12 mouse cellular contexts compared by ENCODE assay signal in the genomic region with DNA sequence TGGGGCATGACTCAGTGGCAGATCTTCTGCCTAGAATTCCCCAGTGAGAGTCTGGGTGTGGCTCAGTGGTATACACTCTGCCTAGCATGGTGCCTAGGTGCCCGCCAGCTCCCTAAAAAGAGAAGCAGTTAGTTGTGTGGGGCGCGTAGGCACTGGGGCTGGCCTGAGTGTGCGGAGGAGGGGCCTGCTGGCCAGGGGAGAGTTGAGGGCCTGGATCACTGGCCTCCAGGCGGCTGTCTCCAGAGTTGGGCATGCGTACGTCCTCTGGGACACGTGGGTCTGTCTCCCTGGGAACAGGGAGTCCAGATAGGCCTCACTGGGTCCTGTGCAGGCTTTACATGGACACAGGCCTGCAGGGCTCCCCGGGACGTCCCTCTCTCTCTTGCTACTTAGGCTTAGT. TPM values are rescaled to one million over a fixed set of nuclear protein-coding genes. Genes with fewer than 3 reads are reported as not detected.
DNase-seq lines count a peak whose midpoint lies in the region; ATAC-seq and TF ChIP-seq lines count a peak whose summit lies in the region.
"Had no signal": no experiment of that assay in that cellular context is flagged by ENCODE, and none has a peak within 500 bp of the region (broad histone marks: within the 10 kb centered on the region; RNA-seq: fewer than 3 reads in every experiment).

No protein-coding gene starts in this region.

- H3K4me2 ChIP-seq in lung, postnatal 0 days (replicated peaks; ENCODE audit: low read depth, low read length), result no peak overlapping the region
- no peak overlapping the region for H3K4me2 ChIP-seq in stomach, postnatal 0 days (replicated peaks; ENCODE audit: low read depth)

- no peaks in the 10 kb centered on the region for H3K27me3 ChIP-seq in lung, postnatal 0 days (replicated peaks; ENCODE audit: insufficient read depth, low read length)
- no peaks in the 10 kb centered on the region for H3K27me3 ChIP-seq in heart, embryonic 10.5 days (ENCODE audit: insufficient read depth, poor library complexity, severe bottlenecking)
- H3K27me3 ChIP-seq in stomach, postnatal 0 days (ENCODE audit: control insufficient read depth, insufficient read depth, low read length), result no peaks in the 10 kb centered on the region
- no peaks in the 10 kb centered on the region for H3K27me3 ChIP-seq in forebrain, embryonic 10.5 days (ENCODE audit: poor library complexity, severe bottlenecking)

- peak; percentile 49 for ATAC-seq in lung, postnatal 0 days
- no peak for ATAC-seq in stomach, postnatal 0 days (ENCODE audit: low FRiP score, low TSS enrichment)

- H3K27ac ChIP-seq in lung, postnatal 0 days (ENCODE audit: low read length), result peak overlapping the region; percentile 76; the same call in 1 of the 2 replicates
- peak overlapping the region; percentile 57 for H3K27ac ChIP-seq in heart, embryonic 10.5 days
- H3K27ac ChIP-seq in stomach, postnatal 0 days (replicated peaks), result peak overlapping the region; percentile 95
- no peak overlapping the region for H3K27ac ChIP-seq in forebrain, embryonic 10.5 days
- H3K27ac ChIP-seq: layer of hippocampus, adult 2 months; liver, embryonic 14.5 days had no signal

- no peak for TF ChIP-seq CTCF in lung, postnatal 0 days (IDR thresholded peaks at IDR 0.05)
- no peak for TF ChIP-seq CTCF in stomach, postnatal 0 days (IDR thresholded peaks at IDR 0.05; ENCODE audit: low read depth)

- no peak overlapping the region for H3K4me3 ChIP-seq in lung, postnatal 0 days (ENCODE audit: low read depth, low read length)
- H3K4me3 ChIP-seq in heart, embryonic 10.5 days, result peak overlapping the region; percentile 23; the same call in 1 of the 2 replicates
- H3K4me3 ChIP-seq in stomach, postnatal 0 days (ENCODE audit: low read depth, low read length), result no peak overlapping the region
- no peak overlapping the region for H3K4me3 ChIP-seq in forebrain, embryonic 10.5 days
- H3K4me3 ChIP-seq: layer of hippocampus, adult 2 months had no signal

- H3K4me1 ChIP-seq in lung, postnatal 0 days (ENCODE audit: insufficient read depth, low read depth, low read length), result peaks cover 2% of the 10 kb centered on the region
- H3K4me1 ChIP-seq in heart, embryonic 10.5 days, result peaks cover 40% of the 10 kb centered on the region
- H3K4me1 ChIP-seq in stomach, postnatal 0 days (replicated peaks; ENCODE audit: control insufficient read depth, insufficient read depth), result no peaks in the 10 kb centered on the region; the same call in 1 of the 2 replicates
- H3K4me1 ChIP-seq in forebrain, embryonic 10.5 days, result 0 out of 2 replicates have a peak, but pooled peaks cover 2% of the 10 kb centered on the region

- no peak overlapping the region for H3K9ac ChIP-seq in lung, postnatal 0 days (replicated peaks; ENCODE audit: low read depth)
- H3K9ac ChIP-seq in stomach, postnatal 0 days (ENCODE audit: low read length), result no peak overlapping the region
- H3K9ac ChIP-seq: liver, embryonic 14.5 days had no signal

- no peak for TF ChIP-seq EP300 in lung, postnatal 0 days (IDR thresholded peaks at IDR 0.05)
- TF ChIP-seq EP300 in stomach, postnatal 0 days (optimal IDR thresholded peaks at IDR 0.05), result no peak

- 73% methylated on average over 10 of the region's 10 CpGs for WGBS in lung, postnatal 0 days
- 65% methylated on average over 10 of the region's 10 CpGs for WGBS in heart, embryonic 10.5 days
- WGBS in stomach, postnatal 0 days, result 80% methylated on average over 10 of the region's 10 CpGs
- WGBS in forebrain, embryonic 10.5 days, result 84% methylated on average over 10 of the region's 10 CpGs

- peaks cover 9% of the 10 kb centered on the region; the same call in 1 of the 2 replicates for H3K36me3 ChIP-seq in lung, postnatal 0 days (ENCODE audit: insufficient read depth, low read length)
- peaks cover 42% of the 10 kb centered on the region for H3K36me3 ChIP-seq in heart, embryonic 10.5 days
- peaks cover 2% of the 10 kb centered on the region; the same call in 1 of the 2 replicates for H3K36me3 ChIP-seq in stomach, postnatal 0 days (ENCODE audit: control insufficient read depth, insufficient read depth, low read length)
- peaks cover 68% of the 10 kb centered on the region for H3K36me3 ChIP-seq in forebrain, embryonic 10.5 days (replicated peaks)

- no peak for DNase-seq in lung, postnatal 0 days (ENCODE audit: low spot score)
- DNase-seq in lung, postnatal 36 days, result no peak
- peak; percentile 86 for DNase-seq in heart, embryonic 10.5 days (ENCODE audit: low spot score)
- DNase-seq in kidney, adult 8-10 months, result peak; percentile 35 to 49
- no peak for DNase-seq in stomach, postnatal 0 days (ENCODE audit: low spot score)
- no peak for DNase-seq in urinary bladder, adult 18-20 months (ENCODE audit: low spot score in 2 of 2)
- DNase-seq in left cerebral cortex, adult 8-10 months (ENCODE audit: low spot score in 2 of 2), result no peak
- no peak for DNase-seq in forebrain, embryonic 10.5 days (ENCODE audit: extremely low spot score, low spot score)
- DNase-seq: right cerebral cortex, postnatal 4 days had no signal

- H3K9me3 ChIP-seq in lung, postnatal 0 days (ENCODE audit: low read length), result no peaks in the 10 kb centered on the region
- H3K9me3 ChIP-seq in heart, embryonic 10.5 days, result no peaks in the 10 kb centered on the region
- H3K9me3 ChIP-seq in stomach, postnatal 0 days (ENCODE audit: control insufficient read depth, low read length), result no peaks in the 10 kb centered on the region
- H3K9me3 ChIP-seq in forebrain, embryonic 10.5 days, result no peaks in the 10 kb centered on the region

RNA-seq across cellular contexts. Expression of a gene that starts 20.3 kb away (rescaled TPM):
- polyA plus RNA-seq in lung, postnatal 0 days (2015; fragmentation: Nextera tagmentation; extraction: Ambion mirVana), result 18.9 and 21.6 TPM in 2 replicates
- 36.0 and 37.6 TPM in 2 replicates for polyA plus RNA-seq in heart, embryonic 10.5 days (2016; fragmentation: Nextera tagmentation; extraction: Ambion mirVana)
- 13.5 and 16.2 TPM in 2 replicates for polyA plus RNA-seq in stomach, postnatal 0 days (2015; fragmentation: Nextera tagmentation; extraction: Ambion mirVana)
- 10 to 100 TPM in 1 of 4 experiments, 1 to 10 TPM in 3; 7.5 to 11.3 (median 9.6) TPM for total RNA-seq in left cerebral cortex, adult 8-10 months (2022)
- polyA plus RNA-seq in forebrain, embryonic 10.5 days (2016; fragmentation: Nextera tagmentation; extraction: Ambion mirVana), result 33.9 and 41.1 TPM in 2 replicates

RNA-seq across cellular contexts. Expression of a gene that starts 23.4 kb away (rescaled TPM):
- polyA plus RNA-seq in lung, postnatal 0 days (2015; fragmentation: Nextera tagmentation; extraction: Ambion mirVana), result 35.7 and 38.8 TPM in 2 replicates
- 78.3 and 81.2 TPM in 2 replicates for polyA plus RNA-seq in heart, embryonic 10.5 days (2016; fragmentation: Nextera tagmentation; extraction: Ambion mirVana)
- polyA plus RNA-seq in stomach, postnatal 0 days (2015; fragmentation: Nextera tagmentation; extraction: Ambion mirVana), result 22.8 and 27.7 TPM in 2 replicates
- not detected for total RNA-seq in left cerebral cortex, adult 8-10 months (2022)
- polyA plus RNA-seq in forebrain, embryonic 10.5 days (2016; fragmentation: Nextera tagmentation; extraction: Ambion mirVana), result 0.09 TPM in 1 of 2 replicates, not detected in the other
- total RNA-seq: gastrocnemius, postnatal 36 days; layer of hippocampus, adult 2 months had no signal

RNA-seq across cellular contexts. Expression of a gene that starts 35.0 kb away (rescaled TPM):
- 0.24 and 0.35 TPM in 2 replicates for polyA plus RNA-seq in lung, postnatal 0 days (2015; fragmentation: Nextera tagmentation; extraction: Ambion mirVana)
- not detected in 2 replicates for polyA plus RNA-seq in heart, embryonic 10.5 days (2016; fragmentation: Nextera tagmentation; extraction: Ambion mirVana)
- polyA plus RNA-seq in stomach, postnatal 0 days (2015; fragmentation: Nextera tagmentation; extraction: Ambion mirVana), result 0.07 TPM in 1 of 2 replicates, not detected in the other
- total RNA-seq in left cerebral cortex, adult 8-10 months (2022), result not detected
- polyA plus RNA-seq in forebrain, embryonic 10.5 days (2016; fragmentation: Nextera tagmentation; extraction: Ambion mirVana), result 0.12 TPM in 1 of 2 replicates, not detected in the other
- total RNA-seq: gastrocnemius, postnatal 36 days; layer of hippocampus, adult 2 months had no signal
- polyA plus RNA-seq: liver, embryonic 14.5 days had no signal

RNA-seq across cellular contexts. Expression of a gene that starts 39.4 kb away (rescaled TPM):
- 1.1 and 1.2 TPM in 2 replicates for polyA plus RNA-seq in lung, postnatal 0 days (2015; fragmentation: Nextera tagmentation; extraction: Ambion mirVana)
- polyA plus RNA-seq in heart, embryonic 10.5 days (2016; fragmentation: Nextera tagmentation; extraction: Ambion mirVana), result 0.87 and 2.6 TPM in 2 replicates
- polyA plus RNA-seq in stomach, postnatal 0 days (2015; fragmentation: Nextera tagmentation; extraction: Ambion mirVana), result 27.4 and 56.0 TPM in 2 replicates
- total RNA-seq in left cerebral cortex, adult 8-10 months (2022), result under 1 TPM in 2 of 4 experiments, not detected in 2; 0.59 to 0.81 TPM
- polyA plus RNA-seq in forebrain, embryonic 10.5 days (2016; fragmentation: Nextera tagmentation; extraction: Ambion mirVana), result 1.5 and 1.7 TPM in 2 replicates
- total RNA-seq: gastrocnemius, postnatal 36 days; layer of hippocampus, adult 2 months had no signal

RNA-seq across cellular contexts. Expression of a gene that starts 40.5 kb away (rescaled TPM):
- 1.8 and 2.5 TPM in 2 replicates for polyA plus RNA-seq in lung, postnatal 0 days (2015; fragmentation: Nextera tagmentation; extraction: Ambion mirVana)
- 2.3 and 5.2 TPM in 2 replicates for polyA plus RNA-seq in heart, embryonic 10.5 days (2016; fragmentation: Nextera tagmentation; extraction: Ambion mirVana)
- polyA plus RNA-seq in stomach, postnatal 0 days (2015; fragmentation: Nextera tagmentation; extraction: Ambion mirVana), result 1.7 and 2.2 TPM in 2 replicates
- total RNA-seq in left cerebral cortex, adult 8-10 months (2022), result 1 to 10 TPM; 1.3 to 2.8 (median 2.0) TPM
- 1.7 and 1.9 TPM in 2 replicates for polyA plus RNA-seq in forebrain, embryonic 10.5 days (2016; fragmentation: Nextera tagmentation; extraction: Ambion mirVana)

Comparison
In these comparisons a context has a peak if more than half of its experiments do, and no peak if none do; other contexts are left out.
1. DNase-seq: peak in heart, embryonic 10.5 days (single experiment) and kidney, adult 8-10 months (2 of 2); none in lung, postnatal 0 days (single experiment), lung, postnatal 36 days (single experiment), stomach, postnatal 0 days (single experiment), urinary bladder, adult 18-20 months (0 of 2), left cerebral cortex, adult 8-10 months (0 of 2) and forebrain, embryonic 10.5 days (single experiment).
2. RNA of a gene that starts 23.4 kb away (polyA plus RNA-seq): 78.3 to 81.2 TPM in heart, embryonic 10.5 days, 35.7 to 38.8 TPM in lung, postnatal 0 days and 22.8 to 27.7 TPM in stomach, postnatal 0 days; 0.09 TPM in forebrain, embryonic 10.5 days; every median in the first group is over 10 times any median in the second.